Mouse (Mus musculus): ENCODE results near the gene Slc25a25.

DNA sequence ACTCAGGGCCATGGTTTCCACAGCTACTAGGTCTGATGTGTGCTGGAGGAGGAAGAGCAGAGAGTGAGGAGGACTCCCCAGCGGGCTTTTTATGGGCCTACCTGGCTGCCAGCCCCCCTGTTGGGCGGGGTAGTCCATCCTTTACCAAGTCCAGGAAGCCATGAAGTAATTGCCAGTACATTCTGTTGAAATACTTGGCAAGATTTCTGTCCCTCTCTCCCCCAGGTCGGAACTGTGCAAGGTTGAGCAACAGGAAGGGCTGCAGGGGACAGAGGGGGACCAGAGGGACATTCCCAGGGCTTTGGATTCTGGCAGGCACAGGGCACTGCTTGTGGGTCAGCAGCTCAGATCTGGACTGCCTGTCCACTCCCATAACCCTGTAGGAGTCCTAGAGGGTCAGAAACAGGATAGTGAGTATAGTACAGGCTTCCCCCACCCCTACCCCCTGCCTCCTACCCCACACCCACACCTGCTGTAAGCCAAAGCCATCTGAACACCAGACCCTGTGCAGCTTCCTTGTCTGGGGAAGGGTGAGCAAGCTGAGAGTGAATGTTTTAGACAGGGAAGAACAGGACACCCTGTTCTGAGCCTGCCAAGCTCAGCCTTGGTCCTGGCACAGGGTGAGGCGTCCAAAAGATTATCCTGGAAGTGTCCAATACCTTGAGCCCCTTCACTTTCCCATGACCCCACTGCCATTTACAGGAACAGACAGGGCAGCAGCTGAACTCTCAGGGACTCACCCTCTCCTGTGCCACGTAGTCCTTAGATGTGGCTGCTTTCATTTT lies 63.3 kb downstream of the Slc25a25 start, which contains the start of gene Lcn2:
- TF ChIP-seq CTCF (IDR thresholded peaks at IDR 0.05; ENCODE audit: low read depth) (no peak), EP300 (IDR thresholded peaks at IDR 0.05; ENCODE audit: low read depth) (peak; percentile 69; the same call in 1 of the 2 replicates)

All from liver, postnatal 0 days (tissue).